Mouse (Mus musculus) adrenal gland (tissue): ENCODE results near the gene Abcg5.

Experiments
- intact Hi-C: fragments of 180-260 bp; cut with DNase I; formaldehyde crosslinking; loops from one replicate; pipeline ENCODE4 v1.15.1; 2025

Gene Abcg5

DNA sequence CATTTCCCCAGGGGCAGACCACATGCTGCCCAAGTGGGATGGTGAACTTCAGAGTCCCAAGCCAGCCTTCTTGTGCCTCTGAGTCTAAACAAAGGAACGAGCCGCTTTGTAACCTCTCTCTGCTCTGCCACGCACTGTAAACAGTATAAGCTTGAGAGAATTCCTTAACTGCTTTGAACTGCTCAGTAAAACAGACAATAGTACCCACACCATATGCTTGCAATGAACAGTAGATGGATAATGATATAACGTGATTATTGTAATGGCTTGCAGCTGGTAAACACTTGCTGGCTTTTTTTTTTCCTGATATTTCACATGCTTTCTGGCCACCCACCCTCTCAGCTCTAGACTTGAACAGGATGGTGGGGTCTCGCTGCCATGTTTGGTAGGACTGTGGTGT is 5.2 kb upstream of the Abcg5 start:
- intact Hi-C loops, result no loop called here

- intact Hi-C loops, result no loop called here
Observed at GRCm38 (mm10) chr17:84685286-84685685, 2.5 kb upstream of the Abcg5 start.

DNA sequence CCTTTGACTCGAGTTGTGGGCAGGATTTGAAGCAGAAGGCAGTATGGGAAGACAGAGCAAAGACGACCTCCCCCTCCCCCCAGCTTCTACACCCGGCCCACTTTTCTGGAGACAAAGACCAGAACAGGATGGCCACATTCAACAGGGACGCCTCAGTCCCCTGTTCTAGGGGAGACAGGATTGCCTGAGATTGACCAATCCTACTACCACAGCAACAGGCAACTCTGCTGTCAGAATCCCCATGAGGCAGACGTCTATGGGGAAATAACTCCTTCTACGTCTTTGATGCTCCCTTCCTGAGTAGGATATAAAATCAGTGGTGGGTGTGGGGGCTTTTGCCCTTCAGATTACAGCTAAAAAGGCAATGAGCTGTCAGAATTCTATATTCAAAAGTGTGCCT is 1.5 kb upstream of the Abcg5 start:
- intact Hi-C loops, result no loop called here

- intact Hi-C loops, result no loop called here
Observed at GRCm38 (mm10) chr17:84681670-84682069, 1.1 kb downstream of the Abcg5 start.

GRCm38 (mm10) chr17:84677595-84677994 is 5.2 kb downstream of the Abcg5 start:
- intact Hi-C loops, result no loop called here

DNA sequence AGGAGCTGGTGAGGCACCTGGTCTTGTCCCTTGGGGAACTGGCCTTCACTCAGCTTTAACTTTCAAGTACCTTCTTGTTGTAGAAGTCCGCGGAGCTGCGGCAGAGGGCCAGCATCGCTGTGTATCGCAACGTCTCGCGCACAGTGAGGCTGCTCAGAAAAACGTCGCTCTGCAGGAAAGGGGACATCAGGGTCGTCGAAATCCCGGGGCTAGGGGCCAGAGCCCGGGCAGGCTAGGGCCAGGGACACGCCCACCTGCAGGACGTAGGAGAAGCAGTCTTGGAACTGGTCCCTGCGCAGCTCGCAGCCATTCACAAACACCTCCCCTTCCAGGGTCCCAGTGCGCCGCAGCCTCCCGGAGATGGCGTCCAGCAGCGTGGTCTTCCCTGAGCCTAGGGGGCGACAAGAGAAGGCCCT is 6.9 kb downstream of the Abcg5 start, which contains the start of gene Abcg8:
Gene Abcg8, plus strand, starts transcription at position 352 of the 416 bp plus-strand sequence.
- intact Hi-C loops, result no loop called here

DNA sequence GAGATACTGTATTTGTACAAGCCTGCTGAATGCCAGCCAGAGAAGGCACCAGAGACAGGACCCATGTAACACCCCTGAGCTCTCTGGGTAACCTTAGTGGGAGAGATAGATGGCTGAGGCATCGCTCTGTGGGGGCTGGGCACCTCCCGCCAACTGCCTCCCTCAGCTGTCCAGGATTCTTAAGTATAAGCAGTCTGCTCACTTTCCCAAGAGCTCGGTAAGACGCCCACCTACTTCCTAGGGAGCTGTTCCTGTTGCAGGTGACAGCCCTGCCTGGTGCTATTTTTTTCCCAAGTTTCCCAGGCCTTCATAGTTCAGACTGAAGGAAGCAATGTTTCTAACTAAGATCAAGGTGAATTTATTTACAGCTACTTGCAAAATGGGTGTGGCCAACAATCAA is 7.6 kb downstream of the Abcg5 start:
- intact Hi-C loops, result no loop called here

DNA sequence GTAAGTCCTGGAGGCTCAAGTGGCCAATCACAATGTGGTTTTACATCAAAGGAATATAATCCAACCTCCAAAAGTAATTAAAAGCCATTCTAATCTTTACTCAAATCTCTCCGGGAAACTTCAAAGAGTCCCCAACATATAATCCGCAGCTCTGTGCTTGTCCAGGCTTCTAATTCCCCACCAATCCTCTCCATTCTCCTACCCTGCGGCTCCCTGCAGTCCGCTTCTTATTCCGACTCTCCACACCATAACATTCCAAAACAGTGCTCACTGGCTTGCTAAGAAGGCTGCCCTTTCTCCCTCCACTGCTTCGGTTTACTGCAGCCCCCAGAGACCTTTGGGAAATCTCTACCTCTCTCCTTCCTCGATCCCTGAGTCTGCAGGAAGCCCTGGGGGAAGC is 8.8 kb downstream of the Abcg5 start:
- intact Hi-C loops, result no loop called here

GRCm38 (mm10) chr17:84672376-84673369 is 10.1 kb downstream of the Abcg5 start:
- intact Hi-C loops, result no loop called here

DNA sequence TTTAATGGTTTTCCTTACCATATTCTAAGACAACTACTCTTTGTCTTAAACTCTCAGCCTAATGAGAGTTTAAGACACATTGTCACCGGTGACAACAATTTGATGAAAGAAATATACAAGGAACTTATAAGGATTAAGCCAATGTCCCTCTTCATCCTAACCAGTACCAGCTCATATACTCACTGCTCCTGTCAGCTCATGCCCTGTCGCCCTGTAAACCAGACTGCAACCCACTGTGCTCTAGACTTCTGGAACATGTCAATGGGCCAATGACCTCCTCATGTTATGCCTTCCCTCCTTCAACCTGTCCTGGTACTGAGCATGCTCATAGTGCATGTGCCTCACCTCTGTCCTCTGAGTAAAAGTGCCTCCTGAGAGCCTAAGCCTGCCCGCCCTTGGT is 15.0 kb downstream of the Abcg5 start:
- intact Hi-C loops, result no loop called here

GRCm38 (mm10) chr17:84665691-84666090 is 17.1 kb downstream of the Abcg5 start:
- intact Hi-C loops, result no loop called here

DNA sequence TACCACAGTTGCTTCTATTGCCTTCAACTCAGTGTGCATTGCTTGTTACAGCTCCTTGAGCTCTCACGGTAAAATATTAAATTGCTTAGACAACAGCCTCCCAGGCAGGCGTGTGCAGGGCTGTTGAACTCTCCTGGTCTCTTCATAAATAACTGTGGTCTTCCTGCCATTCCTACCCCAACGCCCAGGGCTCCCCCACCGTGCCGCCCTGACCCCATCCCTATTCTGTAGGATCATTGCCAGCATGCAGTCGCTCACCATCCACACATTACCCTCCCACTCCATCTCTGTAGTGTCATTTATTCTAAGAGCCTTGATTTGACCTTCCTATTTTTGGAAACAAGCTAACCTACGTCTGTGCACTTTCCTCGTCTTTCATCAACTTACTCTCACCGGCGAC is 17.8 kb downstream of the Abcg5 start:
- intact Hi-C loops, result no loop called here

DNA sequence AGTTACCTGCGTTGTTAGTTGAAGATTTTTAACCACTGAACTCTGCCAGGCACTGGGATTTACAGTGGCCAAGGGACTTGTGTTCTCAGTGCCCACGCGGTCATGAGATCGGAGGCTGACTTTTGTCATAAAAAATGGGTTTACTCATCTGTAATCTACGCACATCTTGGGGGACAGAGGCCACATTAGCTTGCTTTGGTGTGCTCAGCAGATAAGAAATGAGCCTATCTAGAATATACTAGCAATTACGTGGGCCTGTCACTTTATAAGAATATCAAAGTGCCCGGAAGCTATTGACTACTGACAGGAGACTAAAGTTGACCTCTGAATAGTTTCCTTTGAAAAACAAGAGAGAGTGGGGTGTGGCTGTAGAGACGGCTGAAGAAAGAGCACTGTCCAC is 23.9 kb downstream of the Abcg5 start:
- intact Hi-C loops, result no loop called here

DNA sequence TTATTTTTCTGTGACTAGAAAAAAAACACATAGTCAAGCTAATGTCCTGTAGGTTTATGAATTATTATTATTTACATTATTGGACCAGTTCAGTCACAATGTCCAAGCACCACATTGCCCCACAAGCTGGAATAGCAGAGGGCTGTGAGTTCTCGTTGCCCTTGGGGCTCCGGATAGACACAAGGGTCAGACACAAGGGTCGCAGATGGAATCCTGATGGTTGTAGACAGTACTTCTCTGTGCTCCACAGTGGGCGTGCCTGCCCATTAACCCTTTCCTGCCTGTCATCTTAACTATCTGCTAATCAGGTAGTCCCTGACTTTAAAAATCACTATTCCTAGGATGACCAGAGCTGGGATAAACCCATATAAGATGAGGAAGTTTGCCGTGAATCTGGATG is 24.6 kb downstream of the Abcg5 start:
- intact Hi-C loops, result no loop called here

GRCm38 (mm10) chr17:84657782-84658181 is 25.0 kb downstream of the Abcg5 start:
- intact Hi-C loops, result no loop called here

- intact Hi-C loops, result no loop called here
Observed at GRCm38 (mm10) chr17:84657422-84657732, 25.4 kb downstream of the Abcg5 start.

DNA sequence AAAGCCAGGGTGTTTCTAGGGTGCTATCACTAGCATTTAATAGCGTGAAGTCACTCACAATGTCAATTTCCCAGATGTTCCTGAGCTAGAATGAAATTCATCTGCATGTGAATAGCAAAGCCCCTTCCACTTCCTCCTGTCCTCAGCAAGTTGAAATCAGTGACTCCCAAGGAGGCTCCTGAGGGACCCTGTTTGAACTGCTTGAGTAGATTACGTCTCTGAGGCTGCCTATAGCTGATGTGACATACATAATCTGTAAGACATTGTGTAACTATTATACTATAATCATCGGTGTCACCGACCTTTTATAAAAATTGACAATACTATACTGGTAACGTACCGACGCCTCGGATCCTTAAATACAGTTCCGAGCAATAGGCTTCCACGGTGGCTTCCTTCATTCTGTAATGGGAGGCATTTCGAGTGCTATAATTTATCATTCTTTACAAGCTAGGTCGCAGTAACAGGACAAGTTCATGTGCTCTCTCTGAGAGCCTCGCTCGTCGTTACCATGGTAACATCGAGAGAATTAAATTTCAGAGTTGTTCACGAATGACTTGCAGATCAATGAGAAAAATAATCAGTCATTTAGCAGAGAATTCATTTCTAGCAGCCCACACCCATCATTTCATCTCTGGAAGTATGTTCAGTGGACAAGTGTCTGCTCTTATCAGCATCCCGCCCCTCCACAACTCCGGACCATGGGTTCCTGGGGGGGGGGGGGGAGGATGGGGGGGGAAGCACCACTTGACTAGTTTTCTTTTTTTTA is 26.0 kb downstream of the Abcg5 start:
- intact Hi-C loops, result no loop called here

- intact Hi-C loops, result no loop called here
Observed at GRCm38 (mm10) chr17:84656205-84656604, 26.6 kb downstream of the Abcg5 start.

DNA sequence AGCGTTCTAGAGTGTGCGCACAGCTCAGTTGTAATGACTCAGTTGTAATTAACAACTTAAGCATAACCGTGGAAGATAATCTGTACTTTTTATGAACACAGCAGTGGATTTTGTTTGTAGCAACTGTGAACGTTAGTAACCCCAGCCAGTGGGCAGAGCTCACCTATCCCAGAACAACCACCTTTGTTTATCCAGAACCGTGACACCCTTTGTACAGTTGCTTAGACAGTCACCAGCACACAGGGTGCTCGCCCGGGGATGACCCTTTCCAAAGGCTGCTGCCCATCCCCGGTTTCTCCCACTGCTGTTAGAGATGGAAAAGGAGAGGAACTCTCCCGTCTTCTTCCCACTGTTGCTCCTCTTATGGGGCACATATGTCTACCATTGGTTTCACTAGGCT is 29.3 kb downstream of the Abcg5 start:
- intact Hi-C loops, result no loop called here

DNA sequence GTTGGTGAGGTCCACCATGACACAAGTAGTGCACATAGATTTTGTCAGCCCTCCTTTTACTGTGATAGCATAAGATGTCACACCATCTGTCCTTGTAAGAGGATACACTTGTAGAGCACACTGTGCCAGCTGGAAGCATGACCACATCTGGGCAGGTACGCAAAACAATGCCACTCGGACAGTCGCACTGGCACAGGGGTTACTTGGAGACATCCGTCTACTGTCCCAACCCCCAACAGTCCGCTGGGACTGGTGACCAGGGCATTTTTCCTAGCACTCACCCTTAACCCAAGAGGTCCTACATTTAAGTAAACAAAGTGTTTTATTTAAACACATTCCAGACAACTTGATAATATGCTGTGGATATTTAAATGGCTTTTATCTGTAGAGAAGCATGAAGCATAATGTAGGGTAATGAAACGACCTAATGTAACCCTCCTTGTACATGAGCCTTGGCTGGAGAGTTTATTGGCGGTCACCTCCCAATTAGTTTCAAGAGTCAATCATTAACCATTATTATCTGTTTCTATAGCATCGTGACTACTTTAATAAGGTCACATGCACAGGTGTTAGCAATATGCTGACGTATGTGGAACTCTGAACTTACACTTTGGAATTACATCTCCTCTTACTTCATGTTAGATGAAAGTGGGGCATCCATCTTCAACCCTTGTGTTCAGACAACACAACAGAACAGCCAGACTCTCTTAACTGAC is 32.4 kb downstream of the Abcg5 start:
- intact Hi-C loops, result no loop called here

GRCm38 (mm10) chr17:84647630-84648029 is 35.2 kb downstream of the Abcg5 start:
- intact Hi-C loops, result no loop called here

DNA sequence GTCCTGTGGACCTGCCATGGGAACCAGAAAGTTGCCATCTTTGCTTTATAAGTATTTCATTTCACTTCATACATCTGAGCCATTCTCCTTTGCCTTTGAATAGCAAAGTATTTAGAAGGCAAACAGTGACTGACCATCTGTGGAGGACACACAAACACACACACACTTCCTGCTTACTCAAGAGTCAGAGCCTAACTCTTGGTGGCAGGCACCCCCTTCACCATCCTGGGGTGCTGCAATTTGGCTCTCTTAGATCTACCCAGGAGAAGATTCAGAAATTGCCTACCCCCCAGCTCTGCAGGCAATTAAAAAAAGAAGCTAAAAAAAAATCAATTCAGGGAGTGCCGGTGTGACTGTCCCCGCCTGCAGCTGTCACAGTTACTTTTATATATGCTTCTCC is 36.3 kb downstream of the Abcg5 start:
- intact Hi-C loops, result no loop called here
